Mouse (Mus musculus): ENCODE data around the gene Mnt. TPM values are rescaled to one million over a fixed set of nuclear protein-coding genes. Genes with fewer than 3 reads are reported as not detected.

Mnt gene
- polyA plus RNA-seq, 1 experiment = not detected

DNA sequence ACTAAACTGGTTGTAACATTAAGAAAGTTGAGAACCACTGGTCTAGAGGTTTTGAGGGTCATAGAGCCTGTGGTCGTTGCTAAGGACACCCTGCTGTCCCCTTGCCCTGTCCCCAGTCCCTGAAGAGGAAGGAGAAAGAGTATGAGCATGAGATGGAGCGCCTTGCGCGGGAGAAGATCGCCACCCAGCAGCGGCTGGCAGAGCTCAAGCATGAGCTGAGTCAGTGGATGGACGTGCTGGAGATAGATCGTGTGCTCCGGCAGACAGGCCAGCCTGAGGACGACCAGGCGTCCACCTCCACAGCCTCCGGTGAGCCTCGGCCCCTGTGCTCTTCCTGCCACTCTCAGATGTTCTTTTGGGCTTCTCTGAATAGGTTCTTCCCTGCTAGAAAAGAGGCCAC is 11.3 kb downstream of the Mnt start:
- TF ChIP-seq POLR2A (IDR thresholded peaks at IDR 0.05; ENCODE audit: insufficient read depth, low read depth, low read length) (no peak), CTCF (IDR thresholded peaks at IDR 0.05; ENCODE audit: insufficient read depth, low read depth, low read length) (no peak)
- WGBS = 88% methylated on average over 13 of the region's 13 CpGs
- Histone ChIP-seq H3K4me1 (ENCODE audit: control insufficient read depth, insufficient read depth, low read length) (peaks cover 38% of the 10 kb centered on the region), H3K27ac (ENCODE audit: insufficient read depth, low read depth, low read length) (no peak overlapping the region), H3K4me3 (ENCODE audit: insufficient read depth, low read depth, low read length) (no peak overlapping the region)

DNA sequence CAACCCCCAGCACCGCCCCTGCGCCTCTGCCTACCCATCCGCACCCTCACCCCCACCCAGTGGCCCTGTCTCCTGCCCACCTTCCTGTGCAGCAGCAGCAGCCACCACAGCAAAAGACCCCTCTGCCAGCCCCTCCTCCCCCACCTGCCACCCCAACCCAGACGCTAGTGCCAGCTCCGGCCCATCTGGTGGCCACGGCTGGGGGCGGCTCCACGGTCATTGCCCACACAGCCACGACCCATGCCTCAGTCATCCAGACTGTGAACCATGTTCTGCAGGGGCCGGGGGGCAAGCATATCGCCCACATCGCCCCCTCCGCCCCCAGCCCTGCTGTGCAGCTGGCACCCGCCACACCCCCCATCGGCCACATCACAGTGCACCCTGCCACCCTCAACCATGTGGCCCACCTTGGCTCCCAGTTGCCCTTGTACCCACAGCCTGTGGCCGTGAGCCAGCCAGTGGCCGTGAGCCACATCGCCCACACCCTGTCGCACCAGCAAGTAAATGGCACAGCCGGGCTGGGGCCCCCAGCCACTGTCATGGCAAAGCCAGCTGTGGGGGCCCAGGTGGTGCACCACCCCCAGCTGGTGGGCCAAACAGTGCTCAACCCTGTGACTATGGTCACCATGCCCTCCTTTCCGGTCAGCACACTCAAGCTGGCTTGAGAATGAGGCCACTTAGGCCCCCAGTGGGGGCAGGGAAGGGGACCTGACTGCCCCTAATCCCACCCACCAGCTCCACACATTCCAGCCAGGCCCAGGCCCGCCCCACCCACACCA is 12.1 kb downstream of the Mnt start:
- no peak overlapping the region for H3K27ac ChIP-seq (ENCODE audit: insufficient read depth, low read depth, low read length)
- H3K4me3 ChIP-seq (ENCODE audit: insufficient read depth, low read depth, low read length) = no peak overlapping the region
- no peak for TF ChIP-seq POLR2A (IDR thresholded peaks at IDR 0.05; ENCODE audit: insufficient read depth, low read depth, low read length)
- no peak for TF ChIP-seq CTCF (IDR thresholded peaks at IDR 0.05; ENCODE audit: insufficient read depth, low read depth, low read length)
- WGBS = 77% methylated on average over 22 of the region's 22 CpGs
- H3K4me1 ChIP-seq (ENCODE audit: control insufficient read depth, insufficient read depth, low read length) = peaks cover 33% of the 10 kb centered on the region

DNA sequence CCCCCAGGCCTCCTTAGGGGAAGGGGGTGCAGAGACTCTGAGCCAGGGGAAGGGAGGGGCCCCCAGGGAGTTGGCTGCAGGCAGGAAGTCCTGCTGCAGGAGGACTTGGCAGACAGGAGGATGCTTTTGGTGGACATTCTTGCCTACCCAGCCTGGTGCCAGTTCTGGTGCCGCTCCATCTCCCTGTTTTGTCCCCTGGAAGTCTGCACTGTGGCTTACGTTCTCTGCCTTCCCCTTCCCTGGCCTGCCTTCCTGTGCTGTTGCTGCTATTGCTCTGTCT is 12.7 kb downstream of the Mnt start:
- H3K27ac ChIP-seq (ENCODE audit: insufficient read depth, low read depth, low read length) = no peak overlapping the region
- 78% methylated on average over 2 of the region's 2 CpGs for WGBS
- H3K4me1 ChIP-seq (ENCODE audit: control insufficient read depth, insufficient read depth, low read length) = peaks cover 37% of the 10 kb centered on the region
- TF ChIP-seq CTCF (IDR thresholded peaks at IDR 0.05; ENCODE audit: insufficient read depth, low read depth, low read length) (no peak), POLR2A (IDR thresholded peaks at IDR 0.05; ENCODE audit: insufficient read depth, low read depth, low read length) (no peak)
- H3K4me3 ChIP-seq (ENCODE audit: insufficient read depth, low read depth, low read length) = no peak overlapping the region

DNA sequence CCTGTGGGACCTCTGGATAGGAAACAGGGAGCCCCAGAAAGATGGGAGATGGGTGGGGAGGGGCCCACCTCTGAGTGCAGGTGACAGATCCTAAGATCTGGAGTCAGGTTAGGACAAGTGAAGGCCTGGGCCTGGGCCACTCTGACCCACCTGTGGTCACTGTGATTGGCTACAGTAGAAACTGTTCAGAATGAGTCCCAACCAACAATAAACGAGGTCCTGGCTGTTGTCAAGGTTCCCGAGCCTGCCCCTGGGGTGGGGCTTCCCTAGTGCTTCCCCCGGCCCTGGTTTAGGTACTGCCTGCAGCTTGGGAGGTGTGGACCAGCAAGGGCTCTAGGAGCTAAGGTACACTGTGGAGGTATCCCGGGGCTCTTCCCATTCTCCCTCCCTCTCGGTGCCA is 13.0 kb downstream of the Mnt start:
- H3K4me1 ChIP-seq (ENCODE audit: control insufficient read depth, insufficient read depth, low read length) = peaks cover 34% of the 10 kb centered on the region
- no peak overlapping the region for H3K4me3 ChIP-seq (ENCODE audit: insufficient read depth, low read depth, low read length)
- no peak overlapping the region for H3K27ac ChIP-seq (ENCODE audit: insufficient read depth, low read depth, low read length)
- WGBS = 67% methylated on average over 5 of the region's 5 CpGs
- no peak for TF ChIP-seq POLR2A (IDR thresholded peaks at IDR 0.05; ENCODE audit: insufficient read depth, low read depth, low read length)
- TF ChIP-seq CTCF (IDR thresholded peaks at IDR 0.05; ENCODE audit: insufficient read depth, low read depth, low read length) = no peak

DNA sequence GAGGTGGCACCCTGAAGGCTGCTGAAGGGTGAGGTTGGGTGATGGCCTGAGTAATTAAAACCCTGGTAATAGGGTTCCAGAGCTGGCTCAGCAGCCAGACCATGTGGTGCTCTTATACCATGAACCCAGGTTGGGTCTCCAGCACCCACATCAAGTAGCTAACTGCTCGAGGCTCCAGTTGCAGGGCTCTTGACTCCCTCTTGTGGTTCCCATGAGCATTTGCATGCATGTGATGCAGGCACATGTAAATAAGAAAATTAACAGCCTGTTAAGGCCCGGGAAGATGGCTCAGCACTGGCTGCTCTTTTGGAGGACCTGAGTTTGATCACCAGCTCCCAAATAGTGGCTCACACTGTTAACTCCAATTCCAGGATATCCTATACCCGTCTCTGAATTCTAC is 15.1 kb downstream of the Mnt start:
- no peak overlapping the region for H3K27ac ChIP-seq (ENCODE audit: insufficient read depth, low read depth, low read length)
- peaks cover 20% of the 10 kb centered on the region for H3K4me1 ChIP-seq (ENCODE audit: control insufficient read depth, insufficient read depth, low read length)
- TF ChIP-seq POLR2A (IDR thresholded peaks at IDR 0.05; ENCODE audit: insufficient read depth, low read depth, low read length) (no peak), CTCF (IDR thresholded peaks at IDR 0.05; ENCODE audit: insufficient read depth, low read depth, low read length) (no peak)
- 71% methylated on average over 3 of the region's 3 CpGs for WGBS
- no peak overlapping the region for H3K4me3 ChIP-seq (ENCODE audit: insufficient read depth, low read depth, low read length)

DNA sequence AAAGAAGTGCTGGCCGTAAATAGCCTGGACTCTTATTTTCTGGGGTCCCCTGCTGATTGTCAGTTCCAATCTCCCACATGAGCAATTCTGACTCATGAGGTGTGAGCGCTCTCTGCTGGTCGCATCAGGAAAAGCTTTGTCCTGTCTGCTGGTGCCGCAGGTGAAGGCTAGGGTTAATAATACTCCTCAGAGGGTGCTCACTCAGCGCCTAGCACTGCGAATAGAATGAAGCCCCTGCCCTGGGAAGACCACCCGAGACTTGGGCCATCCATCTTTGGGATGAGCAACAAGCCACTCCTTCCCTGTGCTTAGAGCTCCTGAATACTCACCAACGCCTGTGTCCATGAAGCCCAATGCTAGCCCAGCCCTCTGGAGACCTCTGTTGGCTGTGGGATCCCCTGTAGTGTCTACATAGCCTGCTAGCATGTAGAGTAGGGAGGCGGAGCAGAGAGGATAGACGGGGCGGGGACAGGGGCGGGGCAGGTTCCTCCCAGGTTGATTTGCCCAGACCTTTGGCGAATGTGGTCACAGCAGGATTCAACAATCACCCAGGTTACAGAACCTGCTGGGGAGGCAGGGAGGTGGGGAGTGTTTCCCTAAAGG is 17.3 kb downstream of the Mnt start:
- no peak overlapping the region for H3K27ac ChIP-seq (ENCODE audit: insufficient read depth, low read depth, low read length)
- H3K4me3 ChIP-seq (ENCODE audit: insufficient read depth, low read depth, low read length) = no peak overlapping the region
- peak; percentile 87 for TF ChIP-seq CTCF (IDR thresholded peaks at IDR 0.05; ENCODE audit: insufficient read depth, low read depth, low read length)
- no peak for TF ChIP-seq POLR2A (IDR thresholded peaks at IDR 0.05; ENCODE audit: insufficient read depth, low read depth, low read length)
- WGBS = 17% methylated on average over 13 of the region's 13 CpGs
- H3K4me1 ChIP-seq (ENCODE audit: control insufficient read depth, insufficient read depth, low read length) = peaks cover 7% of the 10 kb centered on the region

DNA sequence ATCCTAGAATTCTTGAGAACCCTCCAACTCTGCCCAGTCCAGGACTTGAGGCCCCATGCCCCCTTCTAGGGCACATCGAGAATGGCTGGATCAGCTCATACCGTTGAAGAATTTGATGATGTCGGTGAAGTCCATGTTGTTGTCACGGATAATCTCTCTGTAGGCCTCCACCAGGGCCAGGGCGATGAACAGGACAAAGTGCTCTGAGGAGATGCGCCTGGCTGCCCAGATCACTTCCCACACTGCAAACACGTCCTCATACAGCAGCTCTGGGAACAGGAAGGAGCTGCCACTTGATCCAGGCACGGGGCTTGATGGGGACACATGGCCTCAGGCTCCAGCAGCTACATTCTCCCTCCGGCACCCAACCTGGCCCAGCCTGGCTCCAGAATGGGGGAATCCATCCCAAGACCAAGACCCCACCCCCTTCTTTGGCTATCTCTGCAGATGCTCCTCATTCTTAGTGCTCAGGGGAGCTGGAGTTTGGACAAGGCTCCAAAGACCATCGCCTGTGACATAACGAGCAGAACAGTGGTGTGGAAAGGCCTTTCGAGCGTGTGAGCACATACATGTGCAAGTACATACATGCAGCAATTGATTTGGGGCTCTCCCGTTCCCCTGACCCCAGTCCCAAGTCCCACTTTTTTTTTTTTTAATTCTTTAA is 20.4 kb downstream of the Mnt start:
- Histone ChIP-seq H3K4me1 (ENCODE audit: control insufficient read depth, insufficient read depth, low read length) (peaks cover 4% of the 10 kb centered on the region; the same call in 1 of the 2 replicates), H3K27ac (ENCODE audit: insufficient read depth, low read depth, low read length) (no peak overlapping the region), H3K4me3 (ENCODE audit: insufficient read depth, low read depth, low read length) (no peak overlapping the region)
- TF ChIP-seq CTCF (IDR thresholded peaks at IDR 0.05; ENCODE audit: insufficient read depth, low read depth, low read length) = no peak
- TF ChIP-seq POLR2A (IDR thresholded peaks at IDR 0.05; ENCODE audit: insufficient read depth, low read depth, low read length) = no peak
- 90% methylated on average over 14 of the region's 14 CpGs for WGBS

DNA sequence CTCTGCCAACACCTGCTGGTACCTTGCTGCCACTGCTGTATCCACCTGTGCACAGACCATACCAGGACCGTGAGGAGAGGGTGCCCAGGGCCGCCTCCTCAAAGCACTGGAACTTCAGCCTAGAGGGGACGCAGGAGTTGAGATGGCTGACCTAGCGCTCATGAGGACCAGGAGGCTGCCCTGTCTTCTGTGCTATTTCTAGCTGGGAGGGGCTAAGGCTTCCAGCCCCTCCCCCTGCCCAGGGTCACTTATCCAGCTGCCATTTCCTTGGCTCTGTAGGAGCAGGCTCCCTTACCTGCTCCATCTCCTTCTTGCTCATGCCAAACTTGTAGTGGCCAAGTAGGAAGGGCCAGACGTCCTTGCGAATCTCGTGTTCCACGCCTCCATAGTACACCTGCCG is 27.0 kb downstream of the Mnt start:
- 93% methylated on average over 9 of the region's 9 CpGs for WGBS
- Histone ChIP-seq H3K4me3 (ENCODE audit: insufficient read depth, low read depth, low read length) (no peak overlapping the region), H3K4me1 (ENCODE audit: control insufficient read depth, insufficient read depth, low read length) (no peaks in the 10 kb centered on the region), H3K27ac (ENCODE audit: insufficient read depth, low read depth, low read length) (no peak overlapping the region)
- TF ChIP-seq CTCF (IDR thresholded peaks at IDR 0.05; ENCODE audit: insufficient read depth, low read depth, low read length) = no peak
- no peak for TF ChIP-seq POLR2A (IDR thresholded peaks at IDR 0.05; ENCODE audit: insufficient read depth, low read depth, low read length)

DNA sequence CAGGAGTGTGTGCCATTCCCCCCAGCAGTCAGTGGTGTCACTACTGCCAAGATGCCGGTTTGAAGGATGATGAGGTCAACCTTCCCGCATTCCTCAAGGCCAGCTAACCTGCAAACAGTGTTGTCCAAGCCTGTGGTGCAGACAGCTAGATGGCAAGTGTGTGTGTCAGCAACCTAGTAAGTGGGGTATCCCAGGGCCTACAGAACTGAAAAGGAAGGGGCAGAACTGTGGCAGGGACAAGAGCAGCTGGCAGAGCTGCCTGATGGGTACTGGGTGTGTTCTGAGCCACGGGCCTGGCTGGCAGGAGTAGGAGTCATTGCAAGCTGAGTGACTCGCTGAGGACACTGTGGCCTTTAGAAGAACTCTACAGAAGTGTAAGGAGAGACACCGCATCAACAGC is 31.4 kb downstream of the Mnt start:
- no peak for TF ChIP-seq POLR2A (IDR thresholded peaks at IDR 0.05; ENCODE audit: insufficient read depth, low read depth, low read length)
- TF ChIP-seq CTCF (IDR thresholded peaks at IDR 0.05; ENCODE audit: insufficient read depth, low read depth, low read length) = no peak
- Histone ChIP-seq H3K4me1 (ENCODE audit: control insufficient read depth, insufficient read depth, low read length) (0 out of 2 replicates have a peak, but pooled peaks cover 4% of the 10 kb centered on the region), H3K4me3 (ENCODE audit: insufficient read depth, low read depth, low read length) (no peak overlapping the region), H3K27ac (ENCODE audit: insufficient read depth, low read depth, low read length) (no peak overlapping the region)
- 83% methylated on average over 5 of the region's 5 CpGs for WGBS
